Mouse (Mus musculus) left cerebral cortex, adult 2 months (tissue): ENCODE measurements around the gene Rad54l2. TPM values are rescaled to one million over a fixed set of nuclear protein-coding genes. Genes with fewer than 3 reads are reported as not detected.

ENCODE experiments used
- DNase-seq, 2 experiments: peaks; one replicate each; pipeline ENCODE4 v3.0.0; 2021 to 2022; ENCODE audit warnings: low spot score in 2 of 2, mixed read lengths in 1 of 2; ENCODE audit errors: extremely low spot score in 1 of 2
- H3K27ac ChIP-seq: fragments of 200-600 bp; 2 replicates; pipeline ENCODE4 v1.8.1; 2022
- H3K4me3 ChIP-seq: fragments of 200-600 bp; 2 replicates; pipeline ENCODE4 v1.8.1; 2022
- CTCF ChIP-seq: fragments of 200-600 bp; IDR thresholded peaks from 2 replicates; pipeline ENCODE4 v1.8.1; 2022; ENCODE audit warnings: antibody characterized with exemption, mild to moderate bottlenecking, moderate library complexity
- intact Hi-C: fragments of 180-260 bp; cut with DNase I; formaldehyde crosslinking; loops from one replicate; pipeline ENCODE4 v1.15.1; 2025
- total RNA-seq, 2 experiments: library from RNA; stranded (reverse); gene quantifications; 2 replicates each; pipeline ENCODE4 v1.2.3; 2021

Gene Rad54l2
- total RNA-seq, 2 experiments from 2014 or later = 17.6 to 18.0 TPM

GRCm38 (mm10) chr9:106643128-106643527 is 145.9 kb downstream of the Rad54l2 start:
- peak; percentile 90 for TF ChIP-seq CTCF
- peak; percentile 79 to 83 for DNase-seq
- intact Hi-C loops = loop anchor here (1.0 to 2.0 kb wide), 2 partner anchors 43 to 108 kb away; no protein-coding TSS in a partner anchor
- Histone ChIP-seq H3K27ac (no peak overlapping the region; the same call in 1 of the 2 replicates), H3K4me3 (no peak overlapping the region)

GRCm38 (mm10) chr9:106641346-106641745 is 147.6 kb downstream of the Rad54l2 start:
- Histone ChIP-seq H3K4me3 (no peak overlapping the region), H3K27ac (peak overlapping the region; percentile 38; the same call in 1 of the 2 replicates)
- no peak for TF ChIP-seq CTCF
- intact Hi-C loops = no loop called here
- DNase-seq = no peak

- DNase-seq = no peak
- Histone ChIP-seq H3K27ac (no peak overlapping the region), H3K4me3 (no peak overlapping the region)
- intact Hi-C loops = no loop called here
- TF ChIP-seq CTCF = no peak
Measured at GRCm38 (mm10) chr9:106638154-106638553, 150.8 kb downstream of the Rad54l2 start.

Other genes with a start within 250 kb of the Rad54l2 start
- gene Iqcf3, start 227.6 kb downstream of the Rad54l2 start, total RNA-seq = not detected
- not detected for gene Iqcf4, start 218.2 kb downstream of the Rad54l2 start, total RNA-seq
- gene Iqcf6, start 162.6 kb downstream of the Rad54l2 start, total RNA-seq = not detected
- 10 to 100 TPM; 57.0 to 60.5 TPM for gene Grm2, start 133.1 kb downstream of the Rad54l2 start, total RNA-seq
- gene Tex264, start 103.3 kb downstream of the Rad54l2 start, total RNA-seq = 10 to 100 TPM; 92.2 to 98.1 TPM
- 10 to 100 TPM; 31.7 to 38.1 TPM for gene Dcaf1, start 32.7 kb upstream of the Rad54l2 start, total RNA-seq
- gene Rbm15b, start 98.2 kb upstream of the Rad54l2 start, total RNA-seq = 10 to 100 TPM; 57.1 to 57.2 TPM
- gene Manf, start 102.8 kb upstream of the Rad54l2 start, total RNA-seq = 100 to 1,000 TPM; 115 to 126 TPM